Mouse (Mus musculus) E14TG2a.4 (cell line): ENCODE data around the gene 9530053A07Rik.
A peak's percentile ranks its signal among the peaks of the same experiment; 100 is the strongest.
"Not testable (repeated sequence)": the region's sequence is repeated elsewhere in the genome, so short reads cannot be mapped to it uniquely, and the experiment has no call there.

ENCODE experiments used
- H3K27me3 ChIP-seq: 2 replicates; pipeline ENCODE4 v1.6.1; 2014; ENCODE audit warnings: low read length, control low read depth; ENCODE audit not compliant: insufficient read depth
- H3K36me3 ChIP-seq: 2 replicates; pipeline ENCODE4 v1.6.1; 2014; ENCODE audit warnings: low read length, control low read depth; ENCODE audit not compliant: insufficient read depth
- H3K4me1 ChIP-seq: replicated peaks from 2 replicates; pipeline ENCODE4 v1.6.1; 2014; ENCODE audit warnings: low read depth, low read length, control low read depth
- H3K4me3 ChIP-seq: replicated peaks from 2 replicates; pipeline ENCODE4 v1.5.1; 2014; ENCODE audit warnings: mild to moderate bottlenecking, low read length
- H3K9me3 ChIP-seq: 2 replicates; pipeline ENCODE4 v1.6.1; 2014; ENCODE audit warnings: low read length, control low read depth
- CTCF ChIP-seq: conservative IDR thresholded peaks from 2 replicates; pipeline ENCODE4 v1.5.1; 2014; ENCODE audit warnings: low read length
- NANOG ChIP-seq: IDR thresholded peaks from 2 replicates; pipeline ENCODE4 v1.6.1; 2014; ENCODE audit warnings: borderline replicate concordance, low read length, mixed read lengths
- POU5F1 ChIP-seq: IDR thresholded peaks from 2 replicates; pipeline ENCODE4 v1.6.1; 2014; ENCODE audit warnings: low read length, borderline replicate concordance

9530053A07Rik gene

GRCm38 (mm10) chr7:28114648-28115047 is 14.6 kb upstream of the 9530053A07Rik start:
- no peaks in the 10 kb centered on the region for H3K27me3 ChIP-seq
- TF ChIP-seq POU5F1 (no peak), CTCF (no peak), NANOG (no peak)
- peaks cover 8% of the 10 kb centered on the region for H3K4me1 ChIP-seq
- no peaks in the 10 kb centered on the region for H3K36me3 ChIP-seq
- H3K9me3 ChIP-seq, result no peaks in the 10 kb centered on the region
- H3K4me3 ChIP-seq, result no peak overlapping the region

DNA sequence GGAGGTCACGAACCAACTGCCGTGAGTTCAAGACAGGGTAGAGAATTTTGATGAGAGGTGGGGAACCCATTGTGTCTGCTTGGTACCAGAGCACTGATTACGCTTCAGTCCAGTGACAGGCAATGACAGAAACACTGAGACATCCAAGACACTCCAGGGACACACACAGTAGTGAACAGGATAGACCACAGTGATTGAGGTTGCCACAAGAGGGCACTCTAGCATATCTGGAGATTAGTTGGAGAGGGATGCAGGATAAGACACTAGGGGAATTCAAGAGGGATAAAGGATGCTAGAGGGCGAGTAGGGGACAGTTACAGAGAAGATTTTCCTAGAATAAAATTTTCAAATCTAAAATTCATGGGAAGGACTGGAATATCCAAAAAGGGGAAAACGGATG is 8.3 kb downstream of the 9530053A07Rik start:
- peaks cover 5% of the 10 kb centered on the region; the same call in 1 of the 2 replicates for H3K9me3 ChIP-seq
- TF ChIP-seq POU5F1 (no peak), CTCF (peak; percentile 56)
- H3K4me1 ChIP-seq, result peaks cover 13% of the 10 kb centered on the region

DNA sequence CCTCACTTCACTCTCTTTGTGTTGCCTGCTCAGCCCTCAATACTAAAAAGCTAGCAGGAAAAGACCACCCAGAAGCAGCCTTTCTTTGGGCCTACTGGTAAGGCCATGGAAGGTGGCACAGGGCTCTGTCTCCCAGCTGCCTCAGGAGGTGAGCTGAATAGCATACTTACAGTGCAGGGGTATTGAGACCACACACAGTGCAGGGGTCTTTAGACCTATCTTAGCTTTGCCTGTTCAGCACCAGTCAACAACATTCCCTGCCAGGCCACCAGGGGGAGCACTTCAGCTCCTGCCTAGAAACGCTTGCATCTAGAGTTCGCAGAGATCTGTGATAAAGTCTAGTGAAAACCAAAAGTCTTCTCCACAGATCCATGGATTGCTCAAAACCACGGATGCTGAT is 19.0 kb downstream of the 9530053A07Rik start:
- peak; percentile 75; the same call in 1 of the 2 replicates for TF ChIP-seq NANOG
- TF ChIP-seq POU5F1, result no peak
- peak; percentile 93 for TF ChIP-seq CTCF
- no peaks in the 10 kb centered on the region for H3K27me3 ChIP-seq
- peaks cover 6% of the 10 kb centered on the region; the same call in 1 of the 2 replicates for H3K36me3 ChIP-seq
- H3K4me1 ChIP-seq, result peaks cover 59% of the 10 kb centered on the region
- peaks cover 15% of the 10 kb centered on the region for H3K9me3 ChIP-seq
- 0 out of 2 replicates have a peak overlapping the region, but pooled peaks have one; percentile 68 for H3K4me3 ChIP-seq

More for the DNA sequence above, 8.3 kb downstream of the 9530053A07Rik start:
- H3K27me3 ChIP-seq, result 0 out of 2 replicates have a peak, but pooled peaks cover 4% of the 10 kb centered on the region
- H3K4me3 ChIP-seq, result no peak overlapping the region
- H3K36me3 ChIP-seq, result no peaks in the 10 kb centered on the region

- peaks cover 57% of the 10 kb centered on the region for H3K4me1 ChIP-seq
- TF ChIP-seq POU5F1 (no peak), CTCF (no peak), NANOG (no peak)
Measured at GRCm38 (mm10) chr7:28149841-28150240, 20.6 kb downstream of the 9530053A07Rik start.

GRCm38 (mm10) chr7:28151584-28152221 is 22.4 kb downstream of the 9530053A07Rik start:
- no peak overlapping the region for H3K4me3 ChIP-seq
- TF ChIP-seq NANOG (no peak), POU5F1 (no peak), CTCF (peak; percentile 68)
- peaks cover 45% of the 10 kb centered on the region for H3K4me1 ChIP-seq
- H3K36me3 ChIP-seq, result no peaks in the 10 kb centered on the region
- H3K9me3 ChIP-seq, result no peaks in the 10 kb centered on the region
- 0 out of 2 replicates have a peak, but pooled peaks cover 2% of the 10 kb centered on the region for H3K27me3 ChIP-seq

More at GRCm38 (mm10) chr7:28149841-28150240, 20.6 kb downstream of the 9530053A07Rik start:
- Histone ChIP-seq H3K27me3 (no peaks in the 10 kb centered on the region), H3K9me3 (peaks cover 1% of the 10 kb centered on the region; the same call in 1 of the 2 replicates), H3K36me3 (no peaks in the 10 kb centered on the region), H3K4me3 (no peak overlapping the region)

GRCm38 (mm10) chr7:28153595-28153994 is 24.3 kb downstream of the 9530053A07Rik start:
- not testable (repeated sequence) for H3K9me3 ChIP-seq, H3K4me3 ChIP-seq, H3K36me3 ChIP-seq, H3K27me3 ChIP-seq
- H3K4me1 ChIP-seq, result peaks cover 31% of the 10 kb centered on the region

- H3K36me3 ChIP-seq, result no peaks in the 10 kb centered on the region
- 0 out of 2 replicates have a peak, but pooled peaks cover 3% of the 10 kb centered on the region for H3K27me3 ChIP-seq
- peaks cover 26% of the 10 kb centered on the region for H3K4me1 ChIP-seq
- no peak overlapping the region for H3K4me3 ChIP-seq
- H3K9me3 ChIP-seq, result no peaks in the 10 kb centered on the region
- TF ChIP-seq POU5F1 (no peak), NANOG (no peak), CTCF (no peak)
Measured at GRCm38 (mm10) chr7:28159292-28159691, 30.0 kb downstream of the 9530053A07Rik start.

- H3K4me3 ChIP-seq, result no peak overlapping the region
- TF ChIP-seq NANOG (no peak), POU5F1 (no peak), CTCF (no peak)
- H3K36me3 ChIP-seq, result no peaks in the 10 kb centered on the region
- H3K27me3 ChIP-seq, result 0 out of 2 replicates have a peak, but pooled peaks cover 3% of the 10 kb centered on the region
- no peaks in the 10 kb centered on the region for H3K9me3 ChIP-seq
- peaks cover 26% of the 10 kb centered on the region for H3K4me1 ChIP-seq
Measured at GRCm38 (mm10) chr7:28159893-28160292, 30.6 kb downstream of the 9530053A07Rik start.
